Mouse (Mus musculus): ENCODE measurements at regions not wholly inside any gene's neighbourhood (a gene's known extent, or its start where the extent isn't known, plus 50 kb on each side); places are given as distances from the start of the nearest gene placed in this dataset.

DNA sequence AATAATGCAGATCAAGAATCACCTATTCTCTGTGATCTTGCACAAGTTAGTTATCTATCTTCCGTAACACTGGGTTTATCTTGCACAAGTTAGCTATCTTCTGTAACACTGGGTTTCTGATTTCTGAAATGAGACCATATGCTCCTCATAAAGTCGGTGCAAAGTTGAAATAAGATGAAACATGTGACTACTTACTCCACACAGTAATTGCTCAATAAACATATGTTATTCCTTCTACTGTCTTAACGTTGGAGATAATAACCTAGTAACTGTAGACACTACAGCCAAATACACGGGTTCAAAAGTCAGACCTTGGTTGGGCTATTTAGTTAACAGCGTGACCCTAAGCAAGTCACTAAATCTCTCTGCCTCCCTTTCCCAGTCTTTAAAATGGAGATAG is 65.8 kb upstream of the Atp11b start:
- no peak for ATAC-seq (replicated peaks; ENCODE audit: low FRiP score, low TSS enrichment, poor library complexity, severe bottlenecking)

DNA sequence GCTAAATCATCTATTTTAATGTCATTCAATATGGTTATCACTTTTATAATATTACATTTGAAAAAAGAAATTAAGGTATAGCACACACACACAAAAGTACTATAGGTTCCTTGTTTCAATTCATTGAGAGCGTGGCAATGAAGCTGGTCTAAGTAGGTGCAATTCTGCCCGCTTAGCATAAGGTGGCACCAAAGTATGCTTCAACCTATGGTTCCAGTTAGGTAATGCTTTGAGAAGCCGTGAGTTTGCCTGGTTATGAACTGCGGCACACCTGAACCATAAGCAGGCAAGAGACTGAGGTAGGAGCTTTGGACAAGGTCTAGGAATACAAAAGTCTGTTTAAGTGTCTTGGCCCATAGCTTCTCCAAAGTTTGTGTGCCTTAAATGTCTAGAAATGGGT is 65.1 kb upstream of the Atp11b start:
- ATAC-seq (replicated peaks; ENCODE audit: low FRiP score, low TSS enrichment, poor library complexity, severe bottlenecking) = peak; percentile 87

DNA sequence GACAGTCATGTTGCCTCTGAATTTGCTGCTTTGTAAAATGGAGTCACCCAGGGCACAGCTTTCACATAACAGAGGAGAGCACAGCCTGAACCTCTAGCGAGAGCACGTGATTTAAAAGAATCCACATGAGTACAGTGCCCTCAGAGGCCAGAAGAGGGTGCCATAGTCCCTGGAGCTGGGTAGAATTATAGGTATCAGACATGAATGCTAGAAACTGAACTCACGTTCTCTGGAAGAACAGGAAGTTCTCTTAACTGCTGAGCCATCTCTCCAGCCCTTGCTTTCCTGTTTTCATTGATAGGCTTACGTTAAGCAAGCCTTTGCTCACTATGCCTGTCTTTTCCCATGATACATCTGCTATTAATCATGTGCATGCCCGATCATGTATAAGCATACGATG is 60.9 kb upstream of the Atp11b start:
- peak; percentile 95 for ATAC-seq (replicated peaks; ENCODE audit: low FRiP score, low TSS enrichment, poor library complexity, severe bottlenecking)

DNA sequence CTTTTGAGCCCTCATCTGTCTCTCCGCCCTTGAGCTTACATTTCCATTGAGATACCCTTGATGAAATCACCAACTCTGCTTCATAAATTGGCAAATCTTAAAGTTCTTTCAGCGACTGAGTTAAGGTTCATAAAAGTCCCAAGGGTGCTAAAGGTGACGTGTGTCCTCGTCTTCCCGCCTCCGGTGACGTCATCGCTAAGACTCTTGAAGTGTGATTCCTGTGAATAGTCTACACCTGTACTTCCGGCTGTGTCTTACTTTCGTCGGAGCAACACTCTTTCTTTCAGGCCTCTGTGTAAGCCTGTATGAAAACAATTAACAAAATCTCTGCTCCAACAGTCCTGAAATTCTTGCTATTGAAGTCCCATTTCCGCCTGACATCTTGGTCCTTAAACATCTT is 60.4 kb upstream of the Atp11b start:
- ATAC-seq (replicated peaks; ENCODE audit: low FRiP score, low TSS enrichment, poor library complexity, severe bottlenecking) = no peak

DNA sequence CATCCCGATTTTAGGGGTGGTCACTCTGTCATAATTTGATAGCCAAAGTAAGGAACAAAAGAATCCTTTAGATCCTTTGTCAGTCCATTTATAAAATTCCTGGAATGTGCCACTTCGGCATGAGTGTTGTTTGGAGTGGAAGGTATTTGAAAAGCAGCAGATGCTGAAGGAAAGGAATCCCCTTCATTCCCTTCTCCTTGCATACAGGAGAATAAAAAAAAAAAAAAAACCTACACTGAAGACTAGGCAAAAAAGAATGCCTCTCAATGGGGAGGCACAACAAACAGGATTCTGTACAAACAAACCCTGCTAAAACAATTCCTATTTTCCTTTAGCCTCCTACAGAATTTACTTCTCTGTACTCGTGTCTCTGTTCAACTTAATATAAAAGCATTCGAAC is 59.7 kb upstream of the Atp11b start:
- no peak for ATAC-seq (replicated peaks; ENCODE audit: low FRiP score, low TSS enrichment, poor library complexity, severe bottlenecking)

DNA sequence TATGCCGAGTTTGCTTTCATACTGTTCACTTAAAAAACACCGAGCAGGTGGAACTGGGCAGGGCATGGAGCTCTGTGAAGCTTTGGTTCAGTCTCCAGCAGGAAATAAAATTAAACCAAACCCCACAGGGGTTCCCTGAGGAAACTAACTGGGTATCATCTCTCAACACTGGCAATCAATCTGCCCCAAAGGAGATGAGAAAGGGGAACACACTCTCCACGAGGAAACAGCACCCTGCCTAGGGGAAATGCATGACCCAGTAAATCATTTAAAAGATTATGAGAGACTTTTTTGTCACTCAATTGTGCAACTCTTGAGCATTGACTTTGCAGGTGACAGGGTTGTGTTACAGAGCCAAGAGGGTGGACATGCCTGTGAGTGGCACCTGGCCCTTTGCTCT is 58.0 kb upstream of the Atp11b start:
- ATAC-seq (replicated peaks; ENCODE audit: low FRiP score, low TSS enrichment, poor library complexity, severe bottlenecking) = no peak

DNA sequence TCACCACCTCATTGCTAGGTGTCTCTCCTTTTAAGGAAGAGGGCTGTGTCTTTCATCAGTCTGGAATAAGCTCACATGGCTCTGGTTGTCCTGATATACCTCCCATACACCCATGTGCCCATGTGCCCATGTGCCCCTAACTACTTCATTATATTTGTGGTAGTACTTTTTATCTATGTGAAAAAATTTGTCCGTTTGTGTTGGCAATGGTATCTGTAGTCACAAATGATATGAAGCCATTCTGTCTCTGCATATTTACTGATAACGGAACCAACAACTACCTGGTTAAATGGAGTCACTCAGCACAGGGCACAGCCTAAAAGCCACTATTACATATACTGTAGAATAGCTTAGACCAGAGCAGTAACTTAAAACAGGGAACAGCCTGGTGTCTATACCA is 54.6 kb upstream of the Atp11b start:
- peak; percentile 88 for ATAC-seq (replicated peaks; ENCODE audit: low FRiP score, low TSS enrichment, poor library complexity, severe bottlenecking)

DNA sequence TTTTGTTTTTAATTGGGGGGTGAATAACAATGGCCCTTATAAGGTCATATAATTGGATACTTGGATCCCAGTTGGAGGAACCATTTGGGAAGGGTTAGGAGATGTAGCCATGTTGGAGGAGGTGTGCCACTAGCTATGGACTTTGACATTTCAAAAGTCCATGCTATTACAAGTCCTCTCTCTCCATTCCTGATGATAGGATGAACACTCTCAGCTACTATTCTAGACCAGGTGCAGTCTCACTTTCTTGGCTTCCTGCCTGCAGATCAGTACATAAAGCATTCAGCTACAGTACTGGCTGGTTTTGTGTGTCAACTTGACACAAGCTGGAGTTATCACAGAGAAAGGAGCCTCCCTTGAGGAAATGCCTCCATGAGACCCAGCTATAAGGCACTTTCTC is 53.9 kb upstream of the Atp11b start:
- no peak for ATAC-seq (replicated peaks; ENCODE audit: low FRiP score, low TSS enrichment, poor library complexity, severe bottlenecking)

DNA sequence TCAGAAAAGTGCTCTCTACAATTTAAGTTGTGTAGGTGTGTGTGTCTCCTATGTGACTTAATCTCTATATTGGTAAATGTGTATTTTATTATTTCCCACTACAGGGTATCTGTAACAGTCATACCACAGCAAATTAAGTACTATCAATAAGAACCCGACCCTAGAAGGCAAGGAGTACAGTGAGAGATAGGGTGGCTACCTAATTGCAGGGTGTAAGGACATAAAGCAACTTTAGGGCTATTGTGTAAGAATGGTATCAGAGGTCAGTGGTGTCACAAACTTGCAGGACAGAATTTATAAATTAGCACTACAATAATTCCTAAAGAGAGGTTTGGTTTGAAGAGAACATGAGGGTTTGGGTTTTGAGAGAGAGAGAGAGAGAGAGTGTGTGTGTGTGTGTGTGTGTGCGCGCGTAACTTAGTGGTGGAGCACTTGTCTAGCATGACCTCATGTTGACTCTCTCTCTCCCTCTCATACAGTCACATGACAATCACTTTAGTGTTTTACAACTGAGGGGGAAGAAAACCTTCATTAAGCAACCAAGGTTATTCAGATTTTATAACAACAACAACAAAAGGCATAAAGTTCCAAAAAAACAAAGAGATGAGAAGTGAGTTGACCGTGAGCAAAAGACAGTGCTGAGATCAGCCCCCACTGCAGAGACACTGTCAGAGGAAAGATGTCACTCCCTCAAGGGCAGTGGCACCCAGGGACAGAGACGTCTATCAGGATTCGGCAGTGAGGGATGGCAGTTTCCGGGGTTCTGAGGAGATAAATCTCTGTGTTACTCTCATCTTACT is 50.2 kb upstream of the Atp11b start:
- ATAC-seq (replicated peaks; ENCODE audit: low FRiP score, low TSS enrichment, poor library complexity, severe bottlenecking) = no peak

Measured in megakaryocyte-erythroid progenitor cell, adult 5-6 weeks (primary cell).